Mouse (Mus musculus): ENCODE data around the gene Fgfr2.

DNA sequence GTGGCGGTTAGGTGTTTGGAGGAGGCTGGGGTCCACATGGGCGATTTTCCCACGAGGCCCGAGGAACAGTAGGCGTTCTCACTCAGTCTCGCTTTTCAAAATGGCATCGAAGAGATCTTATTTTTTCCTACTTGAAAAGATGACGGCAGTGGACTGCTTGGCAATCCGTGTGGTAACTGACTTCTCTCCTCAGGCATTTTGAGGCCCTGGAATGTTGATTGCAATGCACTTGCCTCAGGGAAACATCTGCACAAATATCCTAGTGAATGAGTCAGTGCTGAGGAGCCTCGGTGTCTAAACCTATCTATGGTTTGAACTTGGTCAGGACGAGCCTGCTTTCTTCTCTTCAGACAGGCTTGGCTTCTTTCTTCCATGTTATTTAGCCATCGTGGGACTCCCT, 2176.8 kb downstream of the Fgfr2 start:
- TF ChIP-seq POLR2A (IDR thresholded peaks at IDR 0.05; ENCODE audit: low read depth, low read length) = no peak
- no peak for TF ChIP-seq CTCF (IDR thresholded peaks at IDR 0.05; ENCODE audit: extremely low read depth, insufficient read length, insufficient replicate concordance, low read depth, low read length)

All from small intestine, adult 2 months (tissue).